Mouse (Mus musculus) ES-Bruce4 (cell line): ENCODE results near the gene Olfr770.

Experiments used
- CTCF ChIP-seq: IDR thresholded peaks from one replicate; pipeline ENCODE4 v1.8.1; 2011; ENCODE audit warnings: low read depth, low read length
- EP300 ChIP-seq: IDR thresholded peaks from 2 replicates; pipeline ENCODE4 v1.6.1; 2011; ENCODE audit warnings: low read depth, low read length; ENCODE audit not compliant: insufficient read depth

DNA sequence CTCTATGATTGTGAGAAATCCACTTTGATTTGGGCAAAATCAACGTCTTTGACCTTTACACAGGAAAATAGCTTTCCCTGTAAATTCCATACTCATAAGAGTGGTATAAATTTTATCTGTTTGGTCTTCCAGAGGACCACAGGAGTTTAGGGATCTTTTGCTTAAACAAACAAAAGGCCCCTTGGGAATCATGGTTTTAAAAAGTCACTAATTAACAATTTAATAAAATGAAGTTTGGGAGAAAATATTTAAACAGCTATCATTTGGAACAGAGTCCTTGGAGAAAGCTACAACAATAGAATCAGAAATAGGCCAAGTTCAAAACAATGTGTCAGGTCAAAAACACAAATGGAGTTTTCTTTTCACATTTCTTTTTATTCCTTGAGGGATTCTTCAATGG lies 39.5 kb downstream of the Olfr770 start, which contains the start of gene Olfr768:
- no peak for TF ChIP-seq EP300
- no peak for TF ChIP-seq CTCF
